Comparison of ENCODE assay signal across 15 mouse cellular contexts in genomic region chr5:49660598-49660997, GRCm38 (mm10).
DNase-seq lines count a peak whose midpoint lies in the region; TF ChIP-seq lines count a peak whose summit lies in the region.
"Had no signal": no experiment of that assay in that cellular context is flagged by ENCODE, and none has a peak within 500 bp of the region (broad histone marks: within the 10 kb centered on the region; RNA-seq: fewer than 3 reads in every experiment).

No protein-coding gene starts in this region.

- no peak for TF ChIP-seq POLR2A in cerebellum, adult 2 months (IDR thresholded peaks at IDR 0.05; ENCODE audit: borderline replicate concordance, insufficient read depth, low read length)

- peaks cover 13% of the 10 kb centered on the region; the same call in 1 of the 2 replicates for H3K4me1 ChIP-seq in cerebellum, adult 2 months (ENCODE audit: control insufficient read depth, insufficient read depth, low read length)
- H3K4me1 ChIP-seq: embryonic facial prominence, embryonic 10.5 days; embryonic facial prominence, embryonic 12.5 days; forebrain, embryonic 13.5 days; forebrain, embryonic 15.5 days had no signal

- no peaks in the 10 kb centered on the region for H3K27me3 ChIP-seq in cerebellum, adult 2 months (ENCODE audit: control insufficient read depth, insufficient read depth, low read length)
- H3K27me3 ChIP-seq: embryonic facial prominence, embryonic 12.5 days; forebrain, embryonic 13.5 days; forebrain, embryonic 15.5 days had no signal

- H3K27ac ChIP-seq in cerebellum, adult 2 months (ENCODE audit: insufficient read depth, low read length) = peak overlapping the region; percentile 28; the same call in 1 of the 2 replicates
- H3K27ac ChIP-seq: embryonic facial prominence, embryonic 10.5 days; embryonic facial prominence, embryonic 12.5 days; forebrain, embryonic 13.5 days; forebrain, embryonic 15.5 days had no signal

- TF ChIP-seq CTCF in cerebellum, adult 2 months (IDR thresholded peaks at IDR 0.05; ENCODE audit: borderline replicate concordance, insufficient read depth, low read depth, low read length) = no peak

- no peak overlapping the region for H3K4me3 ChIP-seq in cerebellum, adult 2 months (replicated peaks; ENCODE audit: insufficient read depth, low read depth, low read length)
- H3K4me3 ChIP-seq: embryonic facial prominence, embryonic 10.5 days; embryonic facial prominence, embryonic 12.5 days; forebrain, embryonic 13.5 days; forebrain, embryonic 15.5 days had no signal

- peak in 1 of 2 experiments; percentile 63 for DNase-seq in cerebellum, adult 2 months
- no peak for DNase-seq in cerebellum, adult 11 months
- DNase-seq in cerebellum, adult 9-11 months = peak; percentile 15
- DNase-seq in cerebellum, postnatal 36 days = no peak
- no peak for DNase-seq in left cerebral cortex, adult 8-10 months (ENCODE audit: low spot score in 2 of 2)
- DNase-seq: adrenal gland, adult 2 months; adrenal gland, postnatal 10 days; adrenal gland, postnatal 25 days; cerebellum, adult 11-12 months; cerebellum, postnatal 10 days; forebrain, postnatal 0 days had no signal
